Mouse (Mus musculus): ENCODE results near the gene Aqp9. TPM values are rescaled to one million over a fixed set of nuclear protein-coding genes. Genes with fewer than 3 reads are reported as not detected.

Gene Aqp9
- polyA plus RNA-seq (2014; fragmentation: Illumina TruSeq; extraction: RNeasy Lipid Tissue Mini Kit (QIAGEN cat#74804); ENCODE audit: low read depth, low replicate concordance): 88.6 TPM

GRCm38 (mm10) chr9:71168511-71168910, at the start of gene Aqp9:
TSS of gene Aqp9 (minus strand) at chr9:71168682.

DNA sequence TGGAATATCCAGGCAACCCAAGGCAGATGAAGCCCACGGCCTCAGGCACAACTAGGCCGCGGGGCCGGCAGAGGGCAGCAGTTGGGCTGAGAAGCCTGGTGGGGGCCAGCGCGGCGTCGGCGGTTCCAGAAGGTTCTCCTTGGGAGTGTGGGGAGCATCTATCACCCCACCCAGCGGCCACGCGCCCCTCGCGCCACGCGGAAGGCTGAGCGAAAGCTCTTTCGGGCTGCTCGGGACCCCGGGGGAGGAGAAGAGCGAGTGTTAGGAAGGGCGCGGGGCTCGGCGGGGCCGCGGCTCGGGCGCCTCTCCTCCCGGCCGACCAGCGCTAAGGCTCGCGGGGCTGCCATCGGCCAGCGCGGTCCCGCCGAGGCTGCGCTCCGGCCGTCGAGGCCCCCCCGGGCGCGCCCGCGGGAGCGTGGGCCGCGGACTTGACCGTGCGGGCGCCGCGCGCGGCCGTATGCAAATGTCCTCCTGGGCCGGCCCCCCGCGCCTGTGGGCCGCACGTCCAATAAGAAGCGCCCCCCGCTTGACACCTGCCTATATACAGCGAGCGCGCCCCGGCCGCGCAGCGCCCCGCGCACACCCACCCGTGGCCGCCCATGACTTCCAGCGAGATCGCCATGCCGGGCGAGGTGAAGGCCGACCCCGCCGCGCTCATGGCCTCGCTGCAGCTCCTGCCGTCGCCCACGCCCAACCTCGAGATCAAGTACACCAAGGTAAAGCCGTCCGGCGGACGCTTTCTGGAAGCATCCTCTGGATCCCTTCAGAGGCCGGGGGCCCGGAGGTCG, 47.0 kb upstream of the Aqp9 start, which contains the start of gene Aldh1a2:
Gene Aldh1a2, plus strand, starts transcription at position 542 of the 788 bp plus-strand sequence.

Other genes with a start within 250 kb of the Aqp9 start
- gene Lipc, start 216.5 kb downstream of the Aqp9 start, polyA plus RNA-seq (2014; fragmentation: Illumina TruSeq; extraction: RNeasy Lipid Tissue Mini Kit (QIAGEN cat#74804); ENCODE audit: low read depth, low replicate concordance): not detected
- 76.0 TPM for gene Aldh1a2, start 47.1 kb upstream of the Aqp9 start, polyA plus RNA-seq (2014; fragmentation: Illumina TruSeq; extraction: RNeasy Lipid Tissue Mini Kit (QIAGEN cat#74804); ENCODE audit: low read depth, low replicate concordance)

All from testis, adult 10 weeks (tissue).